Mouse (Mus musculus) heart, postnatal 0 days (tissue): ENCODE data around the gene Wdr38. TPM values are rescaled to one million over a fixed set of nuclear protein-coding genes. Genes with fewer than 3 reads are reported as not detected.

Experiments used
- ATAC-seq: fragments of 200-750 bp; cut with Nextera tagmentation; 2 replicates; pipeline ENCODE4 v1.8.0; 2017; ENCODE audit warnings: low read depth, moderate number of reproducible peaks, moderate library complexity; ENCODE audit not compliant: insufficient read depth
- DNase-seq: peaks from one replicate; pipeline ENCODE4 v3.0.0-alpha.2; 2016; ENCODE audit warnings: low spot score
- H3K27ac ChIP-seq: fragments of 300-500 bp; sonication (generic); 2 replicates; pipeline ENCODE4 v1.5.1; 2014; ENCODE audit warnings: low read depth, mild to moderate bottlenecking
- H3K27me3 ChIP-seq: fragments of 300-500 bp; sonication (generic); 2 replicates; pipeline ENCODE4 v1.6.1; 2014; ENCODE audit warnings: low read length, mixed read lengths; ENCODE audit not compliant: control insufficient read depth, insufficient read depth
- H3K36me3 ChIP-seq: fragments of 300-500 bp; sonication (generic); replicated peaks from 2 replicates; pipeline ENCODE4 v1.6.1; 2014; ENCODE audit warnings: low read length, mixed read lengths; ENCODE audit not compliant: control insufficient read depth, insufficient read depth
- H3K4me1 ChIP-seq: fragments of 300-500 bp; sonication (generic); 2 replicates; pipeline ENCODE4 v1.6.1; 2014; ENCODE audit warnings: antibody characterized with exemption; ENCODE audit not compliant: control insufficient read depth, insufficient read depth
- H3K4me2 ChIP-seq: fragments of 300-500 bp; sonication (generic); 2 replicates; pipeline ENCODE4 v1.6.1; 2014; ENCODE audit warnings: low read depth, mild to moderate bottlenecking, low read length, moderate library complexity
- H3K4me3 ChIP-seq: fragments of 300-500 bp; sonication (generic); 2 replicates; pipeline ENCODE4 v1.5.1; 2014; ENCODE audit warnings: low read depth, low read length
- H3K9ac ChIP-seq: fragments of 300-500 bp; sonication (generic); replicated peaks from 2 replicates; pipeline ENCODE4 v1.6.1; 2014; ENCODE audit warnings: low read depth, low read length, mixed read lengths
- H3K9me3 ChIP-seq: fragments of 300-500 bp; sonication (generic); replicated peaks from 2 replicates; pipeline ENCODE4 v1.6.1; 2016; ENCODE audit warnings: low read length; ENCODE audit not compliant: control insufficient read depth
- CTCF ChIP-seq: IDR thresholded peaks from 2 replicates; pipeline ENCODE4 v1.5.1; 2016; ENCODE audit warnings: antibody characterized with exemption, control low read depth, low read depth
- EP300 ChIP-seq: IDR thresholded peaks from 2 replicates; pipeline ENCODE4 v1.6.1; 2016; ENCODE audit warnings: antibody characterized with exemption, low read depth
- WGBS: fragments of 180-500 bp; shearing (Covaris S2); extraction: QIAGEN DNeasy Blood & Tissue Kit; methylation state at CpG from one replicate; pipeline ENCODE4 v1.1.7; 2014; 5-methylcytosine and 5-hydroxymethylcytosine counted together
- polyA plus RNA-seq: library from polyadenylated mRNA; unstranded; fragments of >200 nt; fragmentation: Nextera tagmentation; extraction: Ambion mirVana; gene quantifications from 2 replicates; pipeline ENCODE4 v1.2.1, GENCODE M21; 2015
- total RNA-seq: library from RNA; depleted of rRNA; stranded (reverse); fragments of >200 nt; gene quantifications from 2 replicates; pipeline ENCODE4 v1.2.3, GENCODE M21; 2014; ENCODE audit warnings: low replicate concordance

Gene Wdr38
- total and polyA plus RNA-seq, 2 experiments from 2014 or later, result 0.83 TPM; not detected in 1

DNA sequence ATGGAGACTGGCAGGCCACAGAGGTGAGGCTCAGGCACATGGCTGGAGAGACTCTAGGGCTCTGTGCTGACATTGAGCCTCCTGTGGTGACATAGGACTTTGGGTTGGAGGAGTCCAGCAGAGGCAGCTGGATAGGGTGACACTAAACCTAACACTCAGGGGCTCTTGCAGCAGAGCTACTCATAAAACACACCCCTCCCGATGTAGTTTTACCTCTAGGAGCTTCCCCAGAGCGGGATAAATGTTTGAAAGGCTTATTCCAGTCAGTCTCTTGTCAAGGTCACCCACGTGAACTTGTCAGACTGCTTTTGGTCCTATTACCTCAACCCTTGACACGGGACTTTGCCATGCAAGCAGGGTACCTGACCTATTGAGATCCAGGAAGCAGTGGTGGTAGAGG lies 2.1 kb downstream of the Wdr38 start:
- Histone ChIP-seq H3K36me3 (peaks cover 37% of the 10 kb centered on the region), H3K4me3 (no peak overlapping the region), H3K27me3 (0 out of 2 replicates have a peak, but pooled peaks cover 3% of the 10 kb centered on the region), H3K9me3 (no peaks in the 10 kb centered on the region), H3K4me2 (no peak overlapping the region), H3K4me1 (peaks cover 7% of the 10 kb centered on the region; the same call in 1 of the 2 replicates), H3K27ac (no peak overlapping the region), H3K9ac (no peak overlapping the region)
- 37% methylated on average over 4 of the region's 4 CpGs for WGBS
- ATAC-seq (no peak), DNase-seq (no peak)
- TF ChIP-seq EP300 (no peak), CTCF (no peak)

- Histone ChIP-seq H3K4me2 (no peak overlapping the region), H3K36me3 (peaks cover 37% of the 10 kb centered on the region), H3K27me3 (0 out of 2 replicates have a peak, but pooled peaks cover 3% of the 10 kb centered on the region), H3K27ac (no peak overlapping the region), H3K9me3 (no peaks in the 10 kb centered on the region), H3K4me3 (no peak overlapping the region), H3K4me1 (peaks cover 7% of the 10 kb centered on the region; the same call in 1 of the 2 replicates), H3K9ac (no peak overlapping the region)
- 61% methylated on average over 8 of the region's 8 CpGs for WGBS
- ATAC-seq (no peak), DNase-seq (no peak)
- no peak for TF ChIP-seq EP300
- no peak for TF ChIP-seq CTCF
These were observed 2.8 kb downstream of the Wdr38 start for GRCm38 (mm10) chr2:38999910-39000586.

DNA sequence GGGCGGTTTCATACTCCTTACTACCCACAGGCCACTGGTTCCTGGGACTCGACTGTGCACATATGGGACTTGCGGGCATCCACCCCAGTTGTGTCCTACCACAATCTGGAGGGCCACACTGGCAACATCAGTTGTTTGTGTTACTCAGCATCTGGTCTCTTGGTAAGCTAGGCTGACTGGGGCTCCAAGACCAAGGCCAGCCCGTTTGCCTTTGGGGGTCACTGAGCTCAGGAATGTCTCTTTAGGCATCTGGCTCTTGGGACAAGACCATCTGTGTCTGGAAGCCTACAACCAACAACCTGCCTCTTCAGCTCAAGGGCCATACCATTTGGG lies 3.3 kb downstream of the Wdr38 start:
- no peak overlapping the region for H3K27ac ChIP-seq
- no peaks in the 10 kb centered on the region for H3K9me3 ChIP-seq
- peaks cover 7% of the 10 kb centered on the region; the same call in 1 of the 2 replicates for H3K4me1 ChIP-seq
- H3K36me3 ChIP-seq, result peaks cover 37% of the 10 kb centered on the region
- no peak overlapping the region for H3K9ac ChIP-seq
- 0 out of 2 replicates have a peak, but pooled peaks cover 3% of the 10 kb centered on the region for H3K27me3 ChIP-seq
- WGBS, result 73% methylated on average over 4 of the region's 4 CpGs
- ATAC-seq, result no peak
- DNase-seq, result no peak
- no peak for TF ChIP-seq CTCF
- no peak for TF ChIP-seq EP300
- no peak overlapping the region for H3K4me3 ChIP-seq
- H3K4me2 ChIP-seq, result no peak overlapping the region

DNA sequence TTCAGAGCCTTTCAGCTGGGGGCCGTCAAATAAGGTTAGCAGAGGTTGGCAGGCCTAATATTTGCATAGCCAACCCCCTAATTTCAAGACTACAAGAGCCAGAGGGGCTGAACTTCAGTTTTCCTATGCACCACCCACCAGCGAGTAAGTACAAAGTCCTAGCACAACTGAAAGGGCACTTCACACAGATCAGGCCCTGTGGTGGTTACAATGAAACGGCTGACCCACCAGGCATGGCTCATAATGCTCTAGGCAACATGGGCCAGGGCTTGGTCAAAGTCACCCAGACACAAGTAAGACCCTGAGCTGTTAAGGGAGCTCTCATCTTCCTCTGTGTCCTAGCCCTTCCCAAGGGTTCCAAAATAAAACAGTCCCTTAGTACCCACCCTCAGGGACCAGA lies 4.6 kb downstream of the Wdr38 start:
- Histone ChIP-seq H3K27ac (no peak overlapping the region), H3K27me3 (0 out of 2 replicates have a peak, but pooled peaks cover 3% of the 10 kb centered on the region), H3K9ac (no peak overlapping the region), H3K9me3 (no peaks in the 10 kb centered on the region), H3K4me3 (no peak overlapping the region), H3K4me1 (peaks cover 10% of the 10 kb centered on the region; the same call in 1 of the 2 replicates), H3K4me2 (no peak overlapping the region), H3K36me3 (peaks cover 37% of the 10 kb centered on the region)
- ATAC-seq (no peak), DNase-seq (no peak)
- no peak for TF ChIP-seq CTCF
- TF ChIP-seq EP300, result no peak
- WGBS, result 78% methylated on average over 3 of the region's 3 CpGs

GRCm38 (mm10) chr2:39003106-39003505 lies 5.8 kb downstream of the Wdr38 start:
- Histone ChIP-seq H3K4me1 (0 out of 2 replicates have a peak, but pooled peaks cover 3% of the 10 kb centered on the region), H3K27me3 (no peaks in the 10 kb centered on the region), H3K27ac (no peak overlapping the region), H3K4me3 (no peak overlapping the region), H3K4me2 (peak overlapping the region; percentile 69; the same call in 1 of the 2 replicates), H3K9ac (peak overlapping the region; percentile 87; the same call in 1 of the 2 replicates), H3K9me3 (no peaks in the 10 kb centered on the region), H3K36me3 (peaks cover 37% of the 10 kb centered on the region)
- TF ChIP-seq EP300 (no peak), CTCF (no peak)
- no peak for ATAC-seq
- WGBS, result 45% methylated on average over 8 of the region's 8 CpGs
- no peak for DNase-seq
